17 mouse cellular contexts compared by ENCODE assay signal in genomic region chr12:74745051-74745450, GRCm38 (mm10).
A peak's percentile ranks its signal among the peaks of the same experiment; 100 is the strongest.
DNase-seq lines count a peak whose midpoint lies in the region; ATAC-seq lines count a peak whose summit lies in the region.
"Had no signal": no experiment of that assay in that cellular context is flagged by ENCODE, and none has a peak within 500 bp of the region (broad histone marks: within the 10 kb centered on the region; RNA-seq: fewer than 3 reads in every experiment).

No protein-coding gene starts in this region.

- ATAC-seq in frontal cortex, adult (ENCODE audit: low TSS enrichment), result peak; percentile 85
- no peak for ATAC-seq in granulocyte monocyte progenitor cell, adult 5-6 weeks (replicated peaks; ENCODE audit: poor library complexity, severe bottlenecking)
- ATAC-seq: CD4-positive, CD25-positive, alpha-beta regulatory T cell, adult 4 months; forebrain, embryonic 15.5 days had no signal

- intact Hi-C loops in left cerebral cortex, postnatal 36 days (cut with DNase I), result no loop called here

- DNase-seq in frontal cortex, postnatal 10 days (ENCODE audit: low spot score in 2 of 2), result no peak
- peak; percentile 2 for DNase-seq in layer of hippocampus, adult 9-11 months
- DNase-seq in layer of hippocampus, postnatal 10 days (ENCODE audit: low spot score in 2 of 2), result no peak
- peak; percentile 37 for DNase-seq in right cerebral cortex, adult 18-20 months
- no peak for DNase-seq in right cerebral cortex, postnatal 10 days (ENCODE audit: low spot score in 2 of 2)
- peak; percentile 17 to 25 for DNase-seq in left cerebral cortex, postnatal 36 days (ENCODE audit: low spot score in 2 of 2)
- DNase-seq: adrenal gland, adult 8-10 months; adrenal gland, postnatal 36 days; B cell, adult 2 months; cerebellum, adult 11 months; cerebellum, adult 8-10 months; cerebellum, postnatal 25 days; gastrocnemius, postnatal 14 days had no signal

Comparison
In these comparisons a context has a peak if more than half of its experiments do, and no peak if none do; other contexts are left out.
1. DNase-seq: peak in layer of hippocampus, adult 9-11 months (single experiment), right cerebral cortex, adult 18-20 months (single experiment) and left cerebral cortex, postnatal 36 days (2 of 2); none in frontal cortex, postnatal 10 days (0 of 2), layer of hippocampus, postnatal 10 days (0 of 2) and right cerebral cortex, postnatal 10 days (0 of 2).